Mouse (Mus musculus) midbrain, embryonic 14.5 days (tissue): ENCODE results near the gene Fzd10. TPM values are rescaled to one million over a fixed set of nuclear protein-coding genes. Genes with fewer than 3 reads are reported as not detected.

Source experiments
- ATAC-seq: fragments of 200-750 bp; cut with Nextera tagmentation; 2 replicates; pipeline ENCODE4 v1.8.0; 2017; ENCODE audit warnings: moderate number of reproducible peaks, moderate library complexity; ENCODE audit not compliant: low FRiP score, low TSS enrichment
- DNase-seq: peaks from one replicate; pipeline ENCODE4 v3.0.0-alpha.2; 2015
- H3K27ac ChIP-seq: fragments of 300-500 bp; sonication (generic); replicated peaks from 2 replicates; pipeline ENCODE4 v1.5.1; 2014; ENCODE audit warnings: mild to moderate bottlenecking, low read depth, low read length, moderate library complexity
- H3K27me3 ChIP-seq: fragments of 300-500 bp; sonication (generic); 2 replicates; pipeline ENCODE4 v1.6.1; 2014; ENCODE audit warnings: low read length, control low read depth, mixed read lengths; ENCODE audit not compliant: control insufficient read depth, insufficient read depth
- H3K36me3 ChIP-seq: fragments of 300-500 bp; sonication (generic); 2 replicates; pipeline ENCODE4 v1.6.1; 2014; ENCODE audit warnings: low read length, control low read depth; ENCODE audit not compliant: control insufficient read depth, insufficient read depth
- H3K4me1 ChIP-seq: fragments of 300-500 bp; sonication (generic); 2 replicates; pipeline ENCODE4 v1.6.1; 2014; ENCODE audit warnings: mild to moderate bottlenecking, antibody characterized with exemption, low read length, control low read depth; ENCODE audit not compliant: control insufficient read depth, insufficient read depth
- H3K4me2 ChIP-seq: fragments of 300-500 bp; sonication (generic); 2 replicates; pipeline ENCODE4 v1.6.1; 2014; ENCODE audit warnings: mild to moderate bottlenecking, low read length, moderate library complexity
- H3K4me3 ChIP-seq: fragments of 300-500 bp; sonication (generic); replicated peaks from 2 replicates; pipeline ENCODE4 v1.5.1; 2014; ENCODE audit warnings: low read depth, low read length
- H3K9ac ChIP-seq: fragments of 300-500 bp; sonication (generic); replicated peaks from 2 replicates; pipeline ENCODE4 v1.6.1; 2014; ENCODE audit warnings: mild to moderate bottlenecking, low read length, moderate library complexity
- H3K9me3 ChIP-seq: fragments of 300-500 bp; sonication (generic); 2 replicates; pipeline ENCODE4 v1.6.1; 2016; ENCODE audit warnings: low read length, control low read depth, mixed read lengths; ENCODE audit not compliant: control insufficient read depth
- WGBS: fragments of 180-500 bp; shearing (Covaris S2); extraction: QIAGEN DNeasy Blood & Tissue Kit; methylation state at CpG from one replicate; pipeline ENCODE4 v1.1.7; 2014; 5-methylcytosine and 5-hydroxymethylcytosine counted together
- polyA plus RNA-seq: library from polyadenylated mRNA; unstranded; fragments of >200 nt; fragmentation: Nextera tagmentation; extraction: Ambion mirVana; gene quantifications from 2 replicates; pipeline ENCODE4 v1.2.1, GENCODE M21; 2014

Fzd10 gene
- polyA plus RNA-seq, result 10.1 and 11.6 TPM in 2 replicates

DNA sequence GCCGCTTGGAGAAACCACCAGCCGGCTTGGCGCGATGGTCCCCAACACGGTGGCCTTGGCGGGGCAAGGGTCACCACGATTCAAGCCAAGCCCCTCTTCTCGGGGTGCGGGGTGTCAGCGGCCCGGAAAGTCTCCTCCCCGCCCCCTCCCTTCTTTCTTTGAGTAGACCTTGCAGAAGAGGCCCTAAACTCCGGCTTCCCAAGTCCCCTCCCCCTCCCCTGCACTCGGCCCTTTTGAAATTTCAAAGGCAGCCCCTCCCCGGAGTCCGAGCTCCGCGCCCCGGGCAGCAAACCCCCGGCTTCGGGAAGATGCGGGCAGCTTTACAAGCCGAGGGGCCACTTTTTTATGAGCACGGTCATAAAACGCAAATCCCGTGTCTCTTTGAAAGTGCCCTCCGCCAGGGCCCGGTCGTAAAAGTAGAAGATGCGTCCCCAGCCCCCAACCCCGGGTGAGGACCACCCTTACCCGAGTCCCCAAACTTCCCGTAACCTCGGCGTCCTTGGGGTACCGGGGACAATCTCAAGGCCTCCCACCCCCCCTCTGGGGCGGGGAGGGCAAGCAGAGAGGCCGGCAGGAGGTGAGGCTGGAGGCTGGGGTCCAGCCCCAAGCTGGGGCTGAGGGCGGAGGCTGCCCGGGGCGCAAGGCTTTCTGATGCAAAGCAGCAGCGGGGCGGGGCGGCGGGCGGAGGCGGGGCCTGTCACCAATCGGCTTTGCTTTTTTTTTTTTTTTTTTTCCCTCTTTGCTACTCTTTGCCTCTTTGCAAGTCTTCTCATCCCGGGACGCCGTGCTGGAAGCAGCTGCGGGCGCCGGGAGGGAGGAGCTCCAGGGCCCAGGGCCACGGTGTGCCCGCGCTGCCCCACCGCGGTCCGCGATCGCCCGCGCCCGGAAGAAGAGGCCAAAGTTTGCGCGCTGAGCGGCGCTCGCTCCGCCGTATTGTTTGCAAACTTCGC is at the start of gene Fzd10:
TSS of gene Fzd10 (plus strand) at position 773 of the 950 bp plus-strand sequence.
- ATAC-seq (peak; percentile 68), DNase-seq (peak; percentile 84)
- Histone ChIP-seq H3K27me3 (0 out of 2 replicates have a peak, but pooled peaks cover 8% of the 10 kb centered on the region), H3K4me3 (peak within 1 kb of the TSS; percentile 67), H3K4me2 (peak within 1 kb of the TSS; percentile 95), H3K9me3 (no peaks in the 10 kb centered on the region), H3K27ac (peak within 1 kb of the TSS; percentile 87), H3K9ac (peak within 1 kb of the TSS; percentile 57), H3K36me3 (no peaks in the 10 kb centered on the region), H3K4me1 (peaks cover 33% of the 10 kb centered on the region)
- under 1% methylated on average over 70 of the region's 73 CpGs for WGBS

DNA sequence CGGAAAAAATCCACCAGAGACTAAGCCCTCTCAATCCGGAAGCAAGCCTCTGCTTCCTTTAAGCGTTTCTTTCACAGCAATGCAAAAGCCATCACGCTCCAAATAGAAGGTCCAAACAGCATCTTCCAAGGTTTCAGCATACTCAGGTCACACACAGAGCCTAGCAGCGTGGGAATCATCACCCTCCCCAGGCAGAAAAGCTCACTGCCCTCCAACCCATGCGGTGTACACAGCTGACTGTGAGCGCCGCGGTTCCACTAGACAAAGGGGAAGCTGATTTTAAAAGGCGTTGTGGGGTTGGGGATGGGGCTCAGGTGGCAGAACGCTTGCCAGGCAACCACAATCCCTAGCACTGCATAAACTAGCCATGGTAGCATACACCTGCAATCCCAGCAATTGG is 49.2 kb upstream of the Fzd10 start:
- Histone ChIP-seq H3K36me3 (no peaks in the 10 kb centered on the region), H3K4me1 (peaks cover 13% of the 10 kb centered on the region), H3K4me3 (peak overlapping the region; percentile 20; the same call in 1 of the 2 replicates), H3K4me2 (peak overlapping the region; percentile 42), H3K9me3 (no peaks in the 10 kb centered on the region), H3K27ac (no peak overlapping the region), H3K9ac (no peak overlapping the region; the same call in 1 of the 2 replicates), H3K27me3 (no peaks in the 10 kb centered on the region)
- DNase-seq, result peak; percentile 51
- no peak for ATAC-seq
- WGBS, result 4% methylated on average over 11 of the region's 11 CpGs

- 4% methylated on average over 28 of the region's 28 CpGs for WGBS
- Histone ChIP-seq H3K4me1 (peaks cover 13% of the 10 kb centered on the region), H3K27me3 (no peaks in the 10 kb centered on the region), H3K9ac (no peak overlapping the region), H3K27ac (no peak overlapping the region), H3K9me3 (no peaks in the 10 kb centered on the region), H3K36me3 (no peaks in the 10 kb centered on the region), H3K4me2 (peak overlapping the region; percentile 42), H3K4me3 (peak overlapping the region; percentile 20)
- DNase-seq (peak; percentile 57), ATAC-seq (no peak)
Observed at GRCm38 (mm10) chr5:128552136-128552890, 48.3 kb upstream of the Fzd10 start.

DNA sequence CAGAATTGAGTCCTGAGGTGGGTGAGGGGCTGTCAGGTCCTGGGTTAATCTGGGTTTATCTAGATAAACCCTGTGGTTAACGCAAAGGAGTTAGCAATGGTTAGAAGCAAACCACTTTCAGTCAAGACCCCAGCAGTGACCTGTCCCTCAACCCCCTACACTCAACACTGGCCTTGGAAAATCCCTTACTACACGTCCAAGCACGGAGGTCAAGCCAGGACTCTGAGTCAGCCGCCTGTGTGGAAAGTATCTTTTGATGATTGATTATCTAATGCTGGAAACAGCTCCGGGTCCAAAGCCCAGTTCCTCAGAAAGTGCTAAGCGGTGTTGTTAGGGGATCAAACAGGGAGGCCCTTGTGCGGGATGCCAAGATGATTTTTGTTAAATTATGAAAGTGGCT is 42.5 kb upstream of the Fzd10 start:
- Histone ChIP-seq H3K36me3 (no peaks in the 10 kb centered on the region), H3K4me2 (no peak overlapping the region), H3K9ac (no peak overlapping the region), H3K27me3 (no peaks in the 10 kb centered on the region), H3K4me1 (peaks cover under 1% of the 10 kb centered on the region), H3K4me3 (no peak overlapping the region), H3K9me3 (0 out of 2 replicates have a peak, but pooled peaks cover 3% of the 10 kb centered on the region), H3K27ac (no peak overlapping the region)
- DNase-seq, result no peak
- no peak for ATAC-seq
- 62% methylated on average over 7 of the region's 7 CpGs for WGBS

DNA sequence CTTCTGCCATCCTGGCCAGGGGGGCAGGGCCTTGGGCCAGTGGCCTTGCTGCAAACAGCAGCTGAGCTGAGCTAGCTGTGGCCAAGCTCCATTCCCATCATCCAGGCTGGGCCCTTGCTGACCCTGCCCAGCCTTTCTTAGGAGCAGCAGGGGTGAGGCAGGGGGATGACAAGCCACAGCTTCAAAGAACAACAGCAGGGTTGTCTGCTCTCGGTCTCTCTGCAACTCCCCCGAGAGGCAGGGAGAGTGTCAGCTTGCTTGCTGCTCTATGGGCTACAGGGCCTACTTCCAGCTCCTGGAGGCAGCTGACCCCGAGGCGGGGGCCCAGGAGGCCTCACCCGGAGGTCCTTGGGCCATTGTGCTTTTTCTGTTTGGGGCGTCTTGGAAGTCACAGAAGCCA is 33.3 kb upstream of the Fzd10 start:
- H3K9me3 ChIP-seq, result no peaks in the 10 kb centered on the region
- no peaks in the 10 kb centered on the region for H3K27me3 ChIP-seq
- 9% methylated on average over 6 of the region's 6 CpGs for WGBS
- no peak for ATAC-seq
- H3K4me2 ChIP-seq, result no peak overlapping the region
- H3K36me3 ChIP-seq, result no peaks in the 10 kb centered on the region
- H3K9ac ChIP-seq, result no peak overlapping the region
- no peaks in the 10 kb centered on the region for H3K4me1 ChIP-seq
- no peak overlapping the region for H3K27ac ChIP-seq
- DNase-seq, result no peak
- H3K4me3 ChIP-seq, result no peak overlapping the region

DNA sequence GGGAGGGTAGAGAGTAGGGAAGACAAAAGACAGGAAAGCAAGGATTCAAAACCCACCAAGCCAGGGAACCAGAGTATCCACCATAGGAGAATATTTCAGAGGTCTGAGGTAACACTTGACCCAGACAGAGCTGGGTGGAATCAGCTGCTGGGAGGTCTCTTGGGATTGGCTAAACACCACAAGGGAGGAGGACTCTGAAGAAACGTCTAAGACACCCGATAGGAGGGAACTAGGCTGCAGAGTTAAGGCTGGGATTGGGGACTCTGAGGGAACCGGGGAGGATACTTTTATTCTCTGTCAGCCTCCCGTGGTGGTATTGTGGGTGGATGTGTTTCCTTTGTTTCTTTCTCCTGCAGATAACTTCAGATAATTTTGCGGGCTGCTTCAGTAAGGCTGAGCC is 31.7 kb upstream of the Fzd10 start:
- H3K4me3 ChIP-seq, result no peak overlapping the region
- no peak overlapping the region for H3K4me2 ChIP-seq
- H3K36me3 ChIP-seq, result no peaks in the 10 kb centered on the region
- ATAC-seq (no peak), DNase-seq (no peak)
- WGBS, result 11% methylated on average over 5 of the region's 5 CpGs
- H3K27me3 ChIP-seq, result no peaks in the 10 kb centered on the region
- H3K9me3 ChIP-seq, result no peaks in the 10 kb centered on the region
- no peak overlapping the region for H3K9ac ChIP-seq
- no peaks in the 10 kb centered on the region for H3K4me1 ChIP-seq
- H3K27ac ChIP-seq, result no peak overlapping the region

DNA sequence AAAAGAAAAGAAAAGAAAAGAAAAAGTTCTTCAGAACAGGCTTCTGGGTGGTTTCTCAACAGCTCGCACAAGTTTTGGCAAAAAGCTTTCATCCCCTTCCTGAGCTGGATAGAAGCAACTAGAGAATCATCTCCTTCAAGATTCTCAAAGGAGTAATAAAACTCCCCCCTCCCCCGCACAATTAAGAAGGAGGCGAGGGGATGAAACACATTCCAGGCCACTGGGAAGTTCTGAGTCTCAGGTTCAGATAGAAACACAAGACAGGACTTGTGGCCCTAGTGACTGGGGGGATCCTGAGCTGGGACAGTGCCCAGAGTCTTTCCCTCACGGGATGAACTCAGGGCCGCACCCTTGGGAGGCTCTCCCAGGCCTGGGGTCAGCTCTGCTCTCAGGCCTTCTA is 30.6 kb upstream of the Fzd10 start:
- WGBS, result 75% methylated on average over 5 of the region's 5 CpGs
- H3K36me3 ChIP-seq, result no peaks in the 10 kb centered on the region
- no peak for ATAC-seq
- DNase-seq, result no peak
- H3K27me3 ChIP-seq, result no peaks in the 10 kb centered on the region
- H3K9ac ChIP-seq, result no peak overlapping the region
- H3K4me1 ChIP-seq, result no peaks in the 10 kb centered on the region
- no peak overlapping the region for H3K4me2 ChIP-seq
- no peaks in the 10 kb centered on the region for H3K9me3 ChIP-seq
- no peak overlapping the region for H3K27ac ChIP-seq
- H3K4me3 ChIP-seq, result no peak overlapping the region

GRCm38 (mm10) chr5:128570848-128571247 is 29.8 kb upstream of the Fzd10 start:
- Histone ChIP-seq H3K9me3 (no peaks in the 10 kb centered on the region), H3K27ac (no peak overlapping the region), H3K4me2 (no peak overlapping the region), H3K4me3 (no peak overlapping the region), H3K9ac (no peak overlapping the region), H3K27me3 (no peaks in the 10 kb centered on the region), H3K36me3 (no peaks in the 10 kb centered on the region), H3K4me1 (no peaks in the 10 kb centered on the region)
- no peak for DNase-seq
- no peak for ATAC-seq
- 78% methylated on average over 5 of the region's 5 CpGs for WGBS
